Mouse (Mus musculus): Measurements from ENCODE around the gene Cldn12.

The Cldn12 gene

GRCm38 (mm10) chr5:5494269-5495005, 20.3 kb downstream of the Cldn12 start:
- DNase-seq (ENCODE audit: low read depth, low spot score) = peak; percentile 60

GRCm38 (mm10) chr5:5492163-5492562, 22.6 kb downstream of the Cldn12 start:
- no peak for DNase-seq (ENCODE audit: low read depth, low spot score)

- no peak for DNase-seq (ENCODE audit: low read depth, low spot score)
Observed at GRCm38 (mm10) chr5:5486071-5486470, 28.7 kb downstream of the Cldn12 start.

- no peak for DNase-seq (ENCODE audit: low read depth, low spot score)
Observed at GRCm38 (mm10) chr5:5483254-5483858, 31.4 kb downstream of the Cldn12 start.

GRCm38 (mm10) chr5:5481662-5482061, 33.1 kb downstream of the Cldn12 start:
- DNase-seq (ENCODE audit: low read depth, low spot score) = no peak

- no peak for DNase-seq (ENCODE audit: low read depth, low spot score)
Observed at GRCm38 (mm10) chr5:5479043-5479442, 35.7 kb downstream of the Cldn12 start, which contains the start of gene 1700015F17Rik. Gene 1700015F17Rik, minus strand, starts transcription at chr5:5479143.

- DNase-seq (ENCODE audit: low read depth, low spot score) = no peak
Observed at GRCm38 (mm10) chr5:5476133-5476532, 38.6 kb downstream of the Cldn12 start.

- no peak for DNase-seq (ENCODE audit: low read depth, low spot score)
Observed at GRCm38 (mm10) chr5:5465256-5465655, 49.5 kb downstream of the Cldn12 start.

All from CD4-positive, CD25-positive, alpha-beta regulatory T cell, adult 2 months (primary cell).